Mouse (Mus musculus) cortical plate, adult 2 months (tissue): ENCODE data around the gene Prrc2b. TPM values are rescaled to one million over a fixed set of nuclear protein-coding genes. Genes with fewer than 3 reads are reported as not detected.
A peak's percentile ranks its signal among the peaks of the same experiment; 100 is the strongest.

Experiments used
- H3K27ac ChIP-seq: fragments of 200-500 bp; 2 replicates; pipeline ENCODE4 v1.5.1; 2012; ENCODE audit warnings: low read length, control low read depth, inconsistent platforms; ENCODE audit not compliant: insufficient read depth
- H3K4me1 ChIP-seq: fragments of 200-500 bp; 2 replicates; pipeline ENCODE4 v1.6.1; 2011; ENCODE audit warnings: low read length; ENCODE audit not compliant: control insufficient read depth, insufficient read depth
- H3K4me3 ChIP-seq: fragments of 200-500 bp; 2 replicates; pipeline ENCODE4 v1.5.1; 2011; ENCODE audit warnings: mild to moderate bottlenecking, low read length, control low read depth; ENCODE audit not compliant: insufficient read depth
- CTCF ChIP-seq: fragments of 200-500 bp; IDR thresholded peaks from 2 replicates; pipeline ENCODE4 v1.5.1; 2011; ENCODE audit warnings: mild to moderate bottlenecking, control low read depth, low read length; ENCODE audit not compliant: insufficient read depth; ENCODE audit errors: extremely low read depth
- POLR2A ChIP-seq: fragments of 200-500 bp; IDR thresholded peaks from 2 replicates; pipeline ENCODE4 v1.6.1; 2011; ENCODE audit warnings: mild to moderate bottlenecking, low read length, control low read depth; ENCODE audit not compliant: insufficient read depth; ENCODE audit errors: extremely low read depth
- polyA plus RNA-seq: library from polyadenylated mRNA; depleted of rRNA; stranded (reverse); fragments of >200 nt; gene quantifications from 2 replicates; pipeline ENCODE4 v1.2.3, GENCODE M21; 2012

Gene Prrc2b
- polyA plus RNA-seq, 1 experiment: 97.6 TPM

DNA sequence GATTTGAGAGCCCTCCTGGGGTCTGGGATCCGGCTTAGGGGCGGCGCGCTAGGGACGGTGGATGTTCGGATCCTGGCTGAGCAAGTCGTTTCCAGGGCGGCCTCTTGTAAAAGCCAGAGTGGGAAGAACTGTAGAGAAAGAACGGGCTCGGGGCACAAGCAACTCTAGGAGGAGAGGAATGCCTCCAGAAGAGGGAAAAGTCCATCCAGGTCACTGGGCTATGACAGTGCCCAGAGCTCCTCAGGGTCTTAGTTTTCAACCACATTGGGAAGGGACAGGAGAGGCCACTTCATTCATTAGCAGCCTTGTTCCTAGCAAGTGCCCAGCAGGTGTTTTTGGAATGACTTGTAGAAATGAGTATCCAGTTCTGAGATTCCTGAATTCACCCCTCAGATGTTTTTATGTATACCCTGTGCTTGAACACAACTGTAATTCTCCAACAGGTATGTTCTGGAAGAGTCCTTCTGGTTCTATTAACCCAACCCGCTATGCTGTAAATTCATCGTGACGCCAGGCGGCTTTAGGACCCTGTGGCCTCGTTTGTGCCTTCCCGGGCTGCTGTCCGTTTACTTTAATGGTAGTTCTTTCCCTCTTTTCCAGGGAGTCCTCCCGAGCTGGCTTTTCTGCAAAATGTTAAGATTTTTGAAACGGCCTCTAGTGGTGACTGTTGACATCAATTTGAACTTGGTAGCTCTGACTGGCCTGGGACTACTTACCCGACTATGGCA is 86.0 kb downstream of the Prrc2b start:
- peaks cover 3% of the 10 kb centered on the region; the same call in 1 of the 2 replicates for H3K4me1 ChIP-seq
- TF ChIP-seq CTCF (peak; percentile 18; the same call in 1 of the 2 replicates), POLR2A (no peak)
- H3K27ac ChIP-seq: no peak overlapping the region
- H3K4me3 ChIP-seq: peak overlapping the region; percentile 63

DNA sequence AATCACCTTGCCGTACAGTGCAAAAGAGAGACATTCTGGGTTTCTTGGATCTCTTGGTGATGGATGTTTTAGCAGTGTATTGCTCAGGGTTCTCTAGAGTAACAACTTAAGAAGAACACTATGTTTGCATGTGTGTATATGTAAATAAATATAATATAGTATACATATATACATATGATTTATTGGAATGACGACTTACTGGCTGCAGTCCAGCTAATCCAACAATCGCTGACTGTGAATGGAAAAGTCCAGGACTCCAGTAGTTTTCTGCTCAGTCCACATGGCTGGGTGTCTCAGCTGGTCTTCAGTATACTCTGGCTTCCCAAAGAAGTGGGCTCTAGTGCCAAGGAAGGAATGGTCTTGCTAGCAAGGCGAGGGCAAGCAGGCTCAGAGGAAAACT is 86.7 kb downstream of the Prrc2b start:
- Histone ChIP-seq H3K27ac (no peak overlapping the region), H3K4me1 (peaks cover 3% of the 10 kb centered on the region; the same call in 1 of the 2 replicates), H3K4me3 (peak overlapping the region; percentile 63)
- no peak for TF ChIP-seq POLR2A
- TF ChIP-seq CTCF: no peak

DNA sequence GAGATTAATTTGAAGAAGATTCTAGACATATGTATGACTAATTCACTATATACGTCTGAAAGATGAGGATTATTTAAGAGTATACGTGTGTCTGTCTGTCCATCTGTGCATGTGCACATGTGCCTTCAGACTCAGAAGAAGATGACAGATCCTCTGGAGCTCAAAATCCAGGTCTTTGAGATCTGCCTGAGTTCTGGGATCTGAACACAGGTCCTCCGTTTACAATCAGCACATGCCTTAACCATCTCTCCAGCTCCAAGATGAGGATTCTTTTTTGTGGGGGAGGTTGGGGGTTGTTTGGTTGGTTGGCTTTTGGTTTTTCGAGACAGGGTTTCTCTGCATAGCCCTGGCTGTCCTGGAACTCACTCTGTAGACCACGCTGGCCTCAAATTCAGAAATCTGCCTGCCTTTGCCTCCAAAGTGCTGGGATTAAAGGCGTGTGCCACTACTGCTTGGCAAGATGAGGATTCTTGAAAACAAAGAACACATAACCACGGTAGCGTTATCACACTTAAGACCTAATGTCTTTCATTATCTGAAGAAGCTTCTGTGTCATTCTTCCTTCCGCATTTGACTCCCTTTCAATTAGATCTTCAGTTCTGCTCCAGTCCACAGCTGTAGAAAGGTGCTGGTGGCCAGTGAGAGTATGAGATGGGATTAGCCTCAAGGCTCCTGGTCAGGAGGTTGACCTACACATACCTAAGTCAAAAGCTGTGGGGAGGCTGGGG is 88.0 kb downstream of the Prrc2b start:
- H3K4me1 ChIP-seq: peaks cover 3% of the 10 kb centered on the region; the same call in 1 of the 2 replicates
- TF ChIP-seq CTCF (no peak), POLR2A (no peak)
- H3K27ac ChIP-seq: no peak overlapping the region
- H3K4me3 ChIP-seq: no peak overlapping the region

DNA sequence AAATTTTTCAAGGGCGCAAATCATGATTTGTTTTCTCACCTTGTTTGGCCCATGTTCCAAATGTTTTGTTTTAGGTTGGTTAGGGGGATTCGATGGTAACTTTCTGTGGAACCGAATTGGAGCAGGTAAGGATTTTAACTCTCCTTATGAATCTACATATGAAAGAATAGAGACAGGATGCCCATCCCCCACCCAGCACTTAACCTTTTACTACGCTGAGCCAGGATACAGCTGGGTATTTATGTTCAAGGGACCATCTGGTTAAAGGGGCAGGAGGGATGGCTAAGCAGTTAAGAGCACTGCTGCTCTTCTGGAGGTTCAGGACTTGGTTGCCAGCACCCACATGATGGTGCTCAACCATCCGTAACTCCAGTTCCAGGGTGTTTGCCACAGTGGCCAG is 89.7 kb downstream of the Prrc2b start:
- H3K4me1 ChIP-seq: no peaks in the 10 kb centered on the region
- H3K4me3 ChIP-seq: no peak overlapping the region
- TF ChIP-seq POLR2A (no peak), CTCF (no peak)
- no peak overlapping the region for H3K27ac ChIP-seq

DNA sequence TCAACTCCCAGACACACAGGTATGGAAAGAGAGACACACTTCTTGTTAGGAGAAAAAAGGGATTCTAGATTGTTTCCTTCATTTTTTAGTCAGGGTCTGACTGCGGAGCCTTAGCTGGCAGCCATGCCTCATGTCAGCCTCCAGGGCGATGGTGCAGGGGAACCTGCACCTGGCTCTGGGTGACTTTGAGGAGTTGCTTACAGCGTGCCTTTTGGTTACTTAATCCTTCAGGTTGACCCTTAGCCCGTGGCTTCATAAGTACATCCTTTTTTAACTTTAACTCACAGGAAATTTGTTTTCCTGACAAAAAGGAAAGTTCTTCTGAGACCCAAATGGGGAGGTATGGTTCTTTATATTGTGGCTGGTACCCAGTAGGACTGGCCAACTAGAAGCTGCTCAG is 92.1 kb downstream of the Prrc2b start:
- no peak overlapping the region for H3K4me3 ChIP-seq
- no peaks in the 10 kb centered on the region for H3K4me1 ChIP-seq
- TF ChIP-seq CTCF: no peak
- no peak for TF ChIP-seq POLR2A
- no peak overlapping the region for H3K27ac ChIP-seq

DNA sequence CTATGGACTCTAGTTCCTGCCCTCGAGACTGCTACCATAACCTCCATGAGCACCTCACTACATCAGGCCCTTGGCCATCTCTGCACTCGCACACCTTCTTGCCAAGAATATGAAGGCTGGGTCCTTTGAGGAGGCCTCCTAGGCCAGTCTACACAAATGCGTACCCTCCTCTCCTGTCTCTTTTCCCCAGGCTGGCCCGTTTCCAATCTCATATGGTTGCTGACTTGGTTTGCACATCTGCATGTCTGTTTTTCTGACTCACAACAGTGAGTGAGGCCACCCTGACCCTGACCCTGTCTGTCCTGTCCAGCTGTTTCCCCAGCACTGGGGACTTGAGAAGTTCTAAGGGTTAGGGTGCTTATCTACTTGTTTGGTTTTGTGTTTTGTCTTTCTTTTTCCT is 95.9 kb downstream of the Prrc2b start:
- Histone ChIP-seq H3K27ac (no peak overlapping the region), H3K4me1 (no peaks in the 10 kb centered on the region), H3K4me3 (no peak overlapping the region)
- TF ChIP-seq CTCF: no peak
- TF ChIP-seq POLR2A: no peak

DNA sequence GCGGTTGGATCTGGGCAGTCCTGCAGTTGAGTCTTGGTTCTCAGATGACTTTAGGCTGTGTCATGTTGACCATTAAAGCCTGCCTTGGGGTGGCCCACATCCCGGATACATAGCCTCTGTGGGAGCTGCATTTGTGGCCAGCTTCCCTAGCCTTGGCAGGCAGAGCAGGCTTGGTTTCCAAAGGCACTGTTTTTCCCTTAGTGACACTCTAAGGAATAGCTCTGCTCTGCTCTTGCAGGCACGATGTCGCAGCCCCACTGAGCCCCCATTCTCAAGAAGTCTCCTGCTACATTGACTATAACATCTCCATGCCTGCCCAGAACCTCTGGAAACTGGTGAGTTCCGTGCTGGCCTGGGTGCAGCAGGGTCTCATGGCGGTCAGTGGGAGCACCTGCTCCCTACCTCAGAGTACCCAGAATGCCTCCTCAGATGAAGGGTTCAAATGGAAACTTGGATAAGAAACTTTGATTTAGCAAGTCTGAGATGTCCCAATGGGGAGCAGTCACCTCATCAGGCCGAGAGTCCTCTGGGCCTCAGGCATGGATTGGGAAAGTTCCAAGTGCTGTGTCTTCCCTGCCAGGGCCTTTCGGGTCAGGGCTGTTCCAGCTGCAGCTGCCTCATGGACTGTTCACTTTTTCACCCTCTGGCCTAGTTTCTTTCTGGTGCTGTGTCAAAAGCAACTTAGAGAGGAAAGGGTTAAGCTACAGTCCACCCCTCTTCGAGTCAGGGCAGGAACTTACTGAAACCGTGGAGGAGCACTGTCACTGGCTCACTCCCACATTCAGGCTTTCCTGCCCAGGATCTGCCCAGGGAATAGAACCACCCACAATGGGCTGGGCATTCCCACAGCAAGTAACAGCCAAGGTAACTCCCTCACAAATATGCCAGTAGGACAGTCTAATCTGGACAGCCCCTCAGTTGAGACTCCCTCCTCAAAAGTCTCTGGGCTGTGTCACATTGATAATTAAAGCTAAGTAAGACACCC is 97.8 kb downstream of the Prrc2b start:
- TF ChIP-seq POLR2A (no peak), CTCF (no peak)
- no peak overlapping the region for H3K27ac ChIP-seq
- H3K4me1 ChIP-seq: no peaks in the 10 kb centered on the region
- H3K4me3 ChIP-seq: no peak overlapping the region

DNA sequence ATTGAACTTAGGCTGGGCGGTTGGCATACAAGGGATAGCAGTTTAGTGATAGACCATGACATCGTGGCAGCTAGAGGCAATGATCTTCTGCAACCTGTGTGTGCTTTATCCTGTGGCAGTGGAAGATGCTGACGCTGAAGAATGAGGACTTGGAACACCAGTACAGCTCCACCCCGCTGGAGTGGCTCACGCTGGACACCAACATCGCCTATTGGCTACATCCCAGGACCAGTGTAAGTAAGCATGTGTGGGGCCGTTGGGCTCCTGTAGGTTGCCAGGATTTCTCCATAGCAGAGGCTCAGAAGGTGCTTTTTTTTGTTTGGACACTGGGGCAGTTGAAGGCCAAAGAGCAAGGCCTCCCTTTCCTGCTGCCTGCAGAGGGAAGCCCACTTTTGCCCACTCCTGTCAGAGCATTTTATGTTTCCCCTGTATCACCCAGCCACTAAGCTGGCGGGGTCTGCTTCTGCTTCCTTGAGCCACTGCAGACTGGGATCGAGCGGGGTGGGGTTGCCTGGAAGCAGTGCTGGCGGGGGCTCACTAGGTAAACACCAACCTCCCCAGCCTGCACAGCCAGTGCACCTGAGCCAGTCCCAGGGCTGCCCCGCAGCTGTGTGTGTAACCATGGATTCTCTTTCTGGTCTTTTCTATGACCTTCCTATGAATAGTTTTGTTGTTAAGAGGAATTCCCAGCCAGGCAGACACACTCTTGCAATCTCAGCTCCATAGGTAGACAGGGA is 101.1 kb downstream of the Prrc2b start:
- Histone ChIP-seq H3K27ac (no peak overlapping the region), H3K4me1 (no peaks in the 10 kb centered on the region)

More for the DNA sequence above, 101.1 kb downstream of the Prrc2b start:
- H3K4me3 ChIP-seq: no peak overlapping the region
- TF ChIP-seq CTCF: no peak
- no peak for TF ChIP-seq POLR2A
